Mouse (Mus musculus): ENCODE measurements at regions not wholly inside any gene's neighbourhood (a gene's known extent, or its start where the extent isn't known, plus 50 kb on each side); places are given as distances from the start of the nearest gene placed in this dataset.
"Not testable (repeated sequence)": the region's sequence is repeated elsewhere in the genome, so short reads cannot be mapped to it uniquely, and the experiment has no call there.

DNA sequence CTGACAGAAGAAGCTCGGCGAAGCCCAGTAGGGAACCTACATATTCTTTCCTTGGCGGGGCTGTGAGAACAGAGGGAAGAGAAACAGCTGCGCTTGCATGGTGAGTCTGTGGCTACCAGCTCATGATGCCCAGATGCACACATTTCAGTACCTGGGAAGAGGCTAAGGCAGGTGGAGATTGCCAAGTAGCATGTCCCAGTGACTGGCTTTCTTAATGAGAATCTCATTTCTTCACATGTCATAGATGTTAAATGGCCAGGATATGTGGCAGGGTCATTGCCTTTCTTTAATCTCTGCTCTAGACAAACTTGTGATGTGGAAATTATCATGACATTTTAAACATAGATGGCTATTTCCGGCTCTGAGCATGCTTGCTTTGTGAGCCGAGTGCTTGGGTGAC is 109.5 kb upstream of the Tns3 start:
- DNase-seq (ENCODE audit: low read depth) = no peak
- no peak for TF ChIP-seq POLR2A (IDR thresholded peaks at IDR 0.05; ENCODE audit: borderline replicate concordance, extremely low read depth, insufficient read depth, insufficient read length, poor library complexity, severe bottlenecking)
- TF ChIP-seq CTCF (IDR thresholded peaks at IDR 0.05; ENCODE audit: borderline replicate concordance, extremely low read depth, insufficient read depth, insufficient read length) = no peak

DNA sequence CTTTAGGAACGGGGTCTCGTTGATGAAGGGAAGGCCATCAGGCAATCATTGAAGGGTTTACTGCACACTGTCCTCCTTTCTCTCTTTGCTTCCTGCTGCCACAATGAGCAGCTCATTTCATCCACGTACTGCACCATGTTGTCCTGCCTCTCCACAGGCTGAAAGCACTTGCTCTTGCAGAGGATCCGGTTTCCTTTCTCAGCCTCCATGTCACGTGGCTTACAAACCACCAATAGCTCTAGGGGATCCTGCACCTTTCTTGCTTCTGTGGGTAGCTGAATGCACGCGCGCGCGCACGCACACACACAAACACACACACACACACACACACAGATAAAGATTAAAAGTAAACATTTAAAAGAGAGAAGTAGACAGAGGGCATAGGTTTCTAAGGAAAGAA is 108.9 kb upstream of the Tns3 start:
- no peak for TF ChIP-seq CTCF (IDR thresholded peaks at IDR 0.05; ENCODE audit: borderline replicate concordance, extremely low read depth, insufficient read depth, insufficient read length)
- no peak for TF ChIP-seq POLR2A (IDR thresholded peaks at IDR 0.05; ENCODE audit: borderline replicate concordance, extremely low read depth, insufficient read depth, insufficient read length, poor library complexity, severe bottlenecking)

DNA sequence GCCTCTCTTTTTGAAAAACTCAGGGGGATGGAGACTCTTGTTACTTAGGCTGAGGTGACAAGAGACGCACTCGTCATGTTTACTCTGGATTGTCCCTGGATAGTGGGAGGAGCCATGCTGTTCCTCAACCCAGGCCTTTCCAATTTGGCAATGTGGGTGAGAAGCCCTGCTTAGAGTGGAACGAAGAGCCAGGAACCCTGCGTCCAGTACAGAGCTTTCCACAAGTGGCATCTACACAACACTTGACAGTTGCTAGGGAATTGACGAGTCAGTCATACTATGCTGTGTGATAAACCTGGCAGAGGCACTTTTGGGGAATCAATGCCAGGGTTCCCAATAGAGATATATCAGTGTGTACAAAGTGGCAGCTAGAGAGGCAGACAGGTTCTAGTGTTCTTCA is 108.2 kb upstream of the Tns3 start:
- DNase-seq (ENCODE audit: low read depth) = no peak
- no peak for TF ChIP-seq POLR2A (IDR thresholded peaks at IDR 0.05; ENCODE audit: borderline replicate concordance, extremely low read depth, insufficient read depth, insufficient read length, poor library complexity, severe bottlenecking)
- TF ChIP-seq CTCF (IDR thresholded peaks at IDR 0.05; ENCODE audit: borderline replicate concordance, extremely low read depth, insufficient read depth, insufficient read length) = no peak

More for the DNA sequence above, 108.9 kb upstream of the Tns3 start:
- DNase-seq (ENCODE audit: low read depth) = no peak

DNA sequence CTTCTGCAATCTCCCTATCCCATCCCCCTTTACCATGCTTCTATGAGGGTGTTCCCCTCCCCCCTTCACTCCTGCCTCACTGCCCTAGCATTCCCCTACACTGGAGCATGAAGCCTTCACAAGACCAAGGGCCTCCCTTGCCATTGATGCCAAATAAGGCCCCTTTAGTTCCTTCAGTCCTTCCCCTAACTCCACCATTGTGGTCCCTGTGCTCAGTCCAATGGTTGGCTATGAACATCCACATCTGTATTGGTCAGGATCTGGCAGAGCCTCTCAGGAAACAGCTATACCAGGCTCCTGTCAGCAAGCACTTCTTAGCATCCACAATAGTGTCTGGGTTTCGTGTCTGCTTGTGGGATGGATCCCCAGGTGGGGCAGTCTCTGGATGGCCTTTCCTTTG is 104.4 kb upstream of the Tns3 start:
- not testable (repeated sequence) for DNase-seq (ENCODE audit: low read depth)

- TF ChIP-seq CTCF (IDR thresholded peaks at IDR 0.05; ENCODE audit: borderline replicate concordance, extremely low read depth, insufficient read depth, insufficient read length) (no peak), POLR2A (IDR thresholded peaks at IDR 0.05; ENCODE audit: borderline replicate concordance, extremely low read depth, insufficient read depth, insufficient read length, poor library complexity, severe bottlenecking) (no peak)
Observed at GRCm38 (mm10) chr11:8765541-8765885, 101.2 kb upstream of the Tns3 start.

GRCm38 (mm10) chr11:8764861-8765540 is 100.7 kb upstream of the Tns3 start:
- no peak for TF ChIP-seq CTCF (IDR thresholded peaks at IDR 0.05; ENCODE audit: borderline replicate concordance, extremely low read depth, insufficient read depth, insufficient read length)
- no peak for TF ChIP-seq POLR2A (IDR thresholded peaks at IDR 0.05; ENCODE audit: borderline replicate concordance, extremely low read depth, insufficient read depth, insufficient read length, poor library complexity, severe bottlenecking)
- no peak for DNase-seq (ENCODE audit: low read depth)

More at GRCm38 (mm10) chr11:8765541-8765885, 101.2 kb upstream of the Tns3 start:
- no peak for DNase-seq (ENCODE audit: low read depth)

GRCm38 (mm10) chr11:8763448-8763847 is 99.1 kb upstream of the Tns3 start:
- TF ChIP-seq CTCF (IDR thresholded peaks at IDR 0.05; ENCODE audit: borderline replicate concordance, extremely low read depth, insufficient read depth, insufficient read length) (no peak), POLR2A (IDR thresholded peaks at IDR 0.05; ENCODE audit: borderline replicate concordance, extremely low read depth, insufficient read depth, insufficient read length, poor library complexity, severe bottlenecking) (no peak)
- DNase-seq (ENCODE audit: low read depth) = no peak

DNA sequence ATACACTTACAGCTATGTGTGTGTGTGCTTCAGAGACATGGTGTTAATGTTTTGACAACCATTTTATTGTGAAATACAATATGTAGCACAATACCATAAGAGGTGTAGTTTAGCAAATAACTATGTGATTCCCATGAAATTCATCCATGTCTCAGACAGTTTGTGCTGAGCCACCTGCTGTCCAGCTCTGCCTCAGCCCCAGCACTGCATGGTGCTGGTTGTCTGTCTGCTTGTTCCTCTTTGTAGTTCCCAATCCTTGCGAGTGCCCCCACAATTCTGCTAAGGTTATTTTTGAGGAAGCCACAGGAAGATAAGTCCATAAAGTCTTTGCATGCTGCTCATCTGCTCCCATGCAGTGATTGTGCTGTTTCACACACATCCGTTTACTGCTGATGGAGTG is 97.8 kb upstream of the Tns3 start:
- TF ChIP-seq POLR2A (IDR thresholded peaks at IDR 0.05; ENCODE audit: borderline replicate concordance, extremely low read depth, insufficient read depth, insufficient read length, poor library complexity, severe bottlenecking) = no peak
- TF ChIP-seq CTCF (IDR thresholded peaks at IDR 0.05; ENCODE audit: borderline replicate concordance, extremely low read depth, insufficient read depth, insufficient read length) = no peak
- DNase-seq (ENCODE audit: low read depth) = no peak

DNA sequence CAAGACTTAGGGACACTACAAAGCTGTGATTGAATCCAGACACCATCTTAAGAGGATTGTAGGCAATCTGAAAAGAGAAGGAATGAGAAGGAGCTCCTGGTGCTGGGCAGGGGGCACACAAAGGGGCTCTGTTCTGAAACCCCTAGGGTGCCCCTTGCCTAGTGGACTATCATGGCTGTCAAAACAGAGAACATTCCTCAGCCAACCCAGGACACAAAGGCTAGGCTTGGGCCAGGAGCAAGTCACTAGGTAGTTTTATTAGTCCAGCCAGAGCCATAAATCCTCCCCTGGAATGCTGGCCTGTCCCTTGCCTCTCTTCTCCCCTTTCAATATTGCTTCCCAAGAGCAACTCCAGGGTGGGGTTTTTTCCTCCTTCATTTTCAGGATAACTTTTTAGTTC is 97.3 kb upstream of the Tns3 start:
- TF ChIP-seq CTCF (IDR thresholded peaks at IDR 0.05; ENCODE audit: borderline replicate concordance, extremely low read depth, insufficient read depth, insufficient read length) (no peak), POLR2A (IDR thresholded peaks at IDR 0.05; ENCODE audit: borderline replicate concordance, extremely low read depth, insufficient read depth, insufficient read length, poor library complexity, severe bottlenecking) (no peak)
- DNase-seq (ENCODE audit: low read depth) = no peak

- TF ChIP-seq POLR2A (IDR thresholded peaks at IDR 0.05; ENCODE audit: borderline replicate concordance, extremely low read depth, insufficient read depth, insufficient read length, poor library complexity, severe bottlenecking) (no peak), CTCF (IDR thresholded peaks at IDR 0.05; ENCODE audit: borderline replicate concordance, extremely low read depth, insufficient read depth, insufficient read length) (no peak)
- no peak for DNase-seq (ENCODE audit: low read depth)
Observed at GRCm38 (mm10) chr11:8759858-8760257, 95.5 kb upstream of the Tns3 start.

- DNase-seq (ENCODE audit: low read depth) = not testable (repeated sequence)
Observed at GRCm38 (mm10) chr11:8754508-8754907, 90.2 kb upstream of the Tns3 start.

- DNase-seq (ENCODE audit: low read depth) = not testable (repeated sequence)
Observed at GRCm38 (mm10) chr11:8735784-8736183, 71.4 kb upstream of the Tns3 start.

DNA sequence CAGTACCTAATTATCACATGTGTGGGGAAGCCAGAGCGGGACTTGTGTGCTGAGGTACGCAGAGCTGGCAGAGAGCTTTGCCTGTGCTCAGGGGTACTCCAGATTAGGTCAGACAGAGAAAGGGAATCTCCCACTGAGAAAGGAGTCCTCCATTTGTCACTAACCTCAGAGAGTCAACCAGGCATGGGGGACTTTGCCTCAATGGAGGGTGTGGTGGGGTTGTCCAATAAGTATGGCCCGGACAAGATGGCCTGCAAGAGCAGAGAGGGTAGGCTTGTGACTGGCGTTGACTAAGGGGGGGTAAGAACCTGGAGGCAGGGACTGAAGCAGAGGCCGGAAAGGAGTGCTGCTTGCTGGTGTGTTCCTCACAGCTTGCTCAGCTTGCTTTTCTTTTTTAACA is 62.7 kb upstream of the Tns3 start:
- no peak for DNase-seq (ENCODE audit: low read depth)
- no peak for TF ChIP-seq CTCF (IDR thresholded peaks at IDR 0.05; ENCODE audit: borderline replicate concordance, extremely low read depth, insufficient read depth, insufficient read length)
- no peak for TF ChIP-seq POLR2A (IDR thresholded peaks at IDR 0.05; ENCODE audit: borderline replicate concordance, extremely low read depth, insufficient read depth, insufficient read length, poor library complexity, severe bottlenecking)

Data from brain, embryonic 14.5 days (tissue).